In genomic region chr1:91987431-91987830, GRCm38 (mm10) we compare ENCODE assay signal across 11 mouse cellular contexts.
DNase-seq lines count a peak whose midpoint lies in the region; ATAC-seq and TF ChIP-seq lines count a peak whose summit lies in the region.
"Had no signal": no experiment of that assay in that cellular context is flagged by ENCODE, and none has a peak within 500 bp of the region (broad histone marks: within the 10 kb centered on the region; RNA-seq: fewer than 3 reads in every experiment).

No protein-coding gene starts in this region.

- intact Hi-C loops in left cerebral cortex, postnatal 36 days (cut with DNase I): no loop called here

- H3K27ac ChIP-seq in cerebellum, adult 2 months (ENCODE audit: insufficient read depth, low read length): no peak overlapping the region
- no peak overlapping the region for H3K27ac ChIP-seq in midbrain, embryonic 13.5 days
- H3K27ac ChIP-seq in lung, postnatal 0 days (ENCODE audit: low read length): no peak overlapping the region
- H3K27ac ChIP-seq: kidney, postnatal 0 days; limb, embryonic 13.5 days had no signal

- no peaks in the 10 kb centered on the region for H3K9me3 ChIP-seq in midbrain, embryonic 13.5 days
- no peaks in the 10 kb centered on the region for H3K9me3 ChIP-seq in lung, postnatal 0 days (ENCODE audit: low read length)
- H3K9me3 ChIP-seq: G1E; limb, embryonic 13.5 days had no signal

- H3K9ac ChIP-seq in midbrain, embryonic 13.5 days (replicated peaks): no peak overlapping the region
- H3K9ac ChIP-seq in lung, postnatal 0 days (replicated peaks; ENCODE audit: low read depth): no peak overlapping the region
- H3K9ac ChIP-seq: limb, embryonic 13.5 days had no signal

- no peak overlapping the region for H3K4me2 ChIP-seq in midbrain, embryonic 13.5 days (replicated peaks)
- no peak overlapping the region for H3K4me2 ChIP-seq in lung, postnatal 0 days (replicated peaks; ENCODE audit: low read depth, low read length)
- H3K4me2 ChIP-seq: limb, embryonic 13.5 days had no signal

- no peak for ATAC-seq in cerebellum, adult (ENCODE audit: insufficient number of reproducible peaks, low FRiP score, low TSS enrichment)
- ATAC-seq in midbrain, embryonic 13.5 days: no peak
- ATAC-seq in lung, postnatal 0 days: no peak

- no peak for TF ChIP-seq EP300 in lung, postnatal 0 days (IDR thresholded peaks at IDR 0.05)

- no peak overlapping the region for H3K4me3 ChIP-seq in cerebellum, adult 2 months (replicated peaks; ENCODE audit: insufficient read depth, low read depth, low read length)
- no peak overlapping the region for H3K4me3 ChIP-seq in midbrain, embryonic 13.5 days (replicated peaks)
- no peak overlapping the region for H3K4me3 ChIP-seq in lung, postnatal 0 days (ENCODE audit: low read depth, low read length)
- H3K4me3 ChIP-seq: limb, embryonic 13.5 days had no signal

- WGBS in cerebellum, adult 2 months: 8% methylated on average over 8 of the region's 8 CpGs
- 97% methylated on average over 8 of the region's 8 CpGs for WGBS in midbrain, embryonic 13.5 days
- WGBS in lung, postnatal 0 days: 89% methylated on average over 8 of the region's 8 CpGs

- no peaks in the 10 kb centered on the region for H3K27me3 ChIP-seq in cerebellum, adult 2 months (ENCODE audit: control insufficient read depth, insufficient read depth, low read length)
- H3K27me3 ChIP-seq in midbrain, embryonic 13.5 days: no peaks in the 10 kb centered on the region
- no peaks in the 10 kb centered on the region for H3K27me3 ChIP-seq in lung, postnatal 0 days (replicated peaks; ENCODE audit: insufficient read depth, low read length)
- H3K27me3 ChIP-seq: limb, embryonic 13.5 days had no signal

- no peak for TF ChIP-seq POLR2A in cerebellum, adult 2 months (IDR thresholded peaks at IDR 0.05; ENCODE audit: borderline replicate concordance, insufficient read depth, low read length)

- peak; percentile 48 to 51 for DNase-seq in cerebellum, adult 2 months
- DNase-seq in cerebellum, postnatal 10 days: peak; percentile 58 to 74
- peak; percentile 11 to 48 for DNase-seq in heart, adult 9 months (ENCODE audit: low spot score in 2 of 2)
- peak; percentile 47 for DNase-seq in left cerebral cortex, postnatal 36 days (ENCODE audit: low spot score in 2 of 2)
- no peak for DNase-seq in lung, postnatal 0 days (ENCODE audit: low spot score)
- no peak for DNase-seq in adrenal gland, adult 2 months

- H3K36me3 ChIP-seq in midbrain, embryonic 13.5 days: peaks cover 85% of the 10 kb centered on the region
- H3K36me3 ChIP-seq in lung, postnatal 0 days (ENCODE audit: insufficient read depth, low read length): peaks cover 12% of the 10 kb centered on the region; the same call in 1 of the 2 replicates

- TF ChIP-seq CTCF in cerebellum, adult 2 months (IDR thresholded peaks at IDR 0.05; ENCODE audit: borderline replicate concordance, insufficient read depth, low read depth, low read length): no peak
- TF ChIP-seq CTCF in lung, postnatal 0 days (IDR thresholded peaks at IDR 0.05): no peak

- peaks cover 11% of the 10 kb centered on the region for H3K4me1 ChIP-seq in cerebellum, adult 2 months (ENCODE audit: control insufficient read depth, insufficient read depth, low read length)
- no peaks in the 10 kb centered on the region for H3K4me1 ChIP-seq in midbrain, embryonic 13.5 days (replicated peaks)
- H3K4me1 ChIP-seq in lung, postnatal 0 days (ENCODE audit: insufficient read depth, low read depth, low read length): no peaks in the 10 kb centered on the region
- H3K4me1 ChIP-seq: limb, embryonic 13.5 days had no signal

Comparison
In these comparisons a context has a peak if more than half of its experiments do, and no peak if none do; other contexts are left out.
1. DNase-seq: peak in cerebellum, adult 2 months (2 of 2), cerebellum, postnatal 10 days (2 of 2), heart, adult 9 months (2 of 2) and left cerebral cortex, postnatal 36 days (2 of 2); none in lung, postnatal 0 days (single experiment) and adrenal gland, adult 2 months (single experiment).